Mouse (Mus musculus) megakaryocyte, embryonic 14.5 days (primary cell): ENCODE data around the gene Fgfr2. TPM values are rescaled to one million over a fixed set of nuclear protein-coding genes. Genes with fewer than 3 reads are reported as not detected.

Source experiments
- H3K27me3 ChIP-seq: replicated peaks from 2 replicates; pipeline ENCODE3; 2012; ENCODE audit warnings: inconsistent platforms
- H3K36me3 ChIP-seq: replicated peaks from 2 replicates; pipeline ENCODE3; 2012; ENCODE audit warnings: low read length, inconsistent platforms, mixed read lengths
- H3K4me1 ChIP-seq: 2 replicates; pipeline ENCODE4 v1.6.1; 2012; ENCODE audit warnings: inconsistent platforms
- H3K4me3 ChIP-seq: replicated peaks from 2 replicates; pipeline ENCODE3; 2012; ENCODE audit warnings: moderate library complexity, mild to moderate bottlenecking, inconsistent platforms
- H3K9me3 ChIP-seq: 2 replicates; pipeline ENCODE4 v1.6.1; 2012; ENCODE audit warnings: inconsistent platforms
- FLI1 ChIP-seq: IDR thresholded peaks from 2 replicates; pipeline ENCODE4 v1.6.1; 2012; ENCODE audit warnings: low read length, inconsistent platforms, mixed read lengths
- GATA1 ChIP-seq: IDR thresholded peaks from 3 replicates; pipeline ENCODE4 v1.6.1; 2012; ENCODE audit warnings: mixed read lengths, low read length, inconsistent platforms, borderline replicate concordance
- polyA plus RNA-seq: library from polyadenylated mRNA; stranded (reverse); fragments of >175 nt; gene quantifications from 2 replicates; pipeline ENCODE4 v1.2.3, GENCODE M21; 2012; ENCODE audit warnings: low replicate concordance; ENCODE audit not compliant: insufficient read depth

Fgfr2 gene
- polyA plus RNA-seq, 1 experiment: 0.45 TPM

DNA sequence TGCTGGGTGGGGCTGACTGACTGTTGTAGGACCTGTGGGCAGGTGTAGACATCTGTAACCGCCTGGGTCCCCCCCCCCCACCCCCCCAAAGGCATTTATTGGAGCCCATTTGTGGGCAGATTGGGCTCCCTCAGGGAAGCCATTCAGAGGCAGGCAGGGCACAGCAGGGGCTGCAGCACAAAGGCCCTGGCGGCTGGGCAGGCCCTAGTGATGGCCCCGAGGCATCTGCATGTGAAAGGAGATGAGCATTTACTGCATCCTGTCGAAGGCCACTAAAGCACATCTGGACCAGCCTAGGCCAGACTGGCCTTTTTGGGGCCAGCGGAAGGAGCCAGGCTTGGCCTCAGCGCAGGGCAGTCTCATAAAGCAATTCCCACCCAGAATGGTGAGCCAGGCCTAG is 506.8 kb downstream of the Fgfr2 start:
- no peak for TF ChIP-seq GATA1
- no peak for TF ChIP-seq FLI1
- Histone ChIP-seq H3K27me3 (peaks cover 26% of the 10 kb centered on the region), H3K4me1 (peaks cover 4% of the 10 kb centered on the region), H3K4me3 (no peak overlapping the region), H3K9me3 (0 out of 2 replicates have a peak, but pooled peaks cover 3% of the 10 kb centered on the region), H3K36me3 (no peaks in the 10 kb centered on the region)

DNA sequence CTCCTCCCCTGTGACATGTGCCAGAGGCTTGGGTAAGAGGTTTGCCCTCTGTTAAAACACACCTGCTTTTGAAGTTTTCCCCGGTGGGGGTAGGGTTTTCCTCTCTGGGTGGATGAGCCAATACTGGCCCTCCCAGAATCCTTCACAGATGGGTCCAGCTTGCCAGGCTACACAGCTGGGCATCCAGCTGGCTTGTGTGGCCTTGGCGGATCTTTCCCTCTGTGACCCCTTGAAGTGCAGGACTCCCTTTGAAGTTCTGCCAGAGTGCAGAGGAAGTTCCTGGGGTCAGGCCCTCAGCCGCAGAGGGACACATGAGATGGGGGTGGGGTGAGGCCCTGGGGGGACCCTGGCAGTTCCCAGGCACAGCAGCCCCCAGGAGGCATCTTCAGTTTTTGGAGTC is 507.8 kb downstream of the Fgfr2 start:
- no peaks in the 10 kb centered on the region for H3K36me3 ChIP-seq
- H3K27me3 ChIP-seq: peaks cover 22% of the 10 kb centered on the region
- TF ChIP-seq GATA1 (no peak), FLI1 (no peak)
- H3K4me1 ChIP-seq: peaks cover 15% of the 10 kb centered on the region
- no peaks in the 10 kb centered on the region for H3K9me3 ChIP-seq
- no peak overlapping the region for H3K4me3 ChIP-seq

DNA sequence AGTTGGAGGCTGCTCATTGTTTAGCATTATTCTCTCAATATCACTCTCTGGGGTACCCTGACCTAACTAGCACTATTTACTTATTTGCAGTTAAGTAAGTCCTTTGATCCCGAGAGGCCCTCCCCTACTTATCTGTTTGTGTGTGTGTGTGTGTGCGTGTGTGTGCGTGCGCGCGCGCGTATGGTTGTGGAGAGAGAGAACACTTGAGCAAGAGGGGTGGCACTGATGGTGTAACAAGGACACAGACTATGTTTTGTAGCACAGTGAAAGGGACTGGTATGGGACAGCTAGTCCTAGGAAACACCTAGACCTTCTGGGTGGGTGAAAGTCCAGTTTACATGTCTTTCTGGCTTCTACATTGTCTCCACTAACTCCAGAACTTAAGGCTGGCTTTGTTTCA is 511.6 kb downstream of the Fgfr2 start:
- Histone ChIP-seq H3K4me1 (peaks cover 41% of the 10 kb centered on the region), H3K9me3 (no peaks in the 10 kb centered on the region), H3K27me3 (peaks cover 7% of the 10 kb centered on the region), H3K4me3 (no peak overlapping the region), H3K36me3 (no peaks in the 10 kb centered on the region)
- TF ChIP-seq FLI1: no peak
- TF ChIP-seq GATA1: no peak

DNA sequence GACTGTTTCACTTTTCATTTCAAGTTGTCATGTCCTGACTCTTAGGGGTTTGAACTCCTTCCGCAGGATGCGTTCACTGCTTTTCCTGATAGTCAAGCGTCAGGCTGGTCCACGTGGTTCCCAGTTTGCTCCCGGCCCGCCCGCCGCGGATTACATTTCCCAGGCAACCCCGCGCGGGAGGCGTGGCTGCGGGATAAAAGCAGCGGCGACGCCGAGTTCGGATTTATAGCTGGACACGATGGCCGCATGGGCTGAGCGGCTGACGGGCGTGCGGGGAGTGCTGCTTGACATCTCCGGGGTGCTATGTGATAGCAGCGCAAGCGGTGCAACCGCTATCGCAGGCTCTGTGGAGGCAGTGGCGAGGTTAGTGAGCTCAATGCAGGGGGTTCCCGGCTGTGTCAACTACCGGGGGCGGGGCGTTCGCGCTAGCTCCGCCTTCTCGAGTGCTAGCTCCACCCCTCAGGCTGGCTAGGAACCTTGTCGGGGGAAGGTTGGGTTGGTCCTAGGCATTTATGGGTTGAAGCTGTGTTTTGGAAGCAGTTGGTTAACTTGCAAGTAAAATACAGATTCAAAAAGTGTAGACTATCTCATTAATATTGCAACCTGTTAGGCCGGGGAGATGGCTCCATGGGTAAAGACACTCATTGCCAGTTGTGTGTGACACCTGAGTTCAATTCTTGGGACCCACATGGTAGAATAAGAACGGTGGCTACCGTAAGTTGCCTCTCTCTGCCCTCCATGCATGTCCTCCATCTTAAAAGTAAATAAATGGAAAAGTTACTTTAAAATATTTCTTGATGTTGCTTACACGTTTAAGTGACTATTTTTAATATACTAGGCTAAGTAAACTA is 512.5 kb downstream of the Fgfr2 start, which contains the start of gene Lhpp:
Lhpp (plus strand) TSS at position 171 of the 851 bp plus-strand sequence.
- Histone ChIP-seq H3K4me3 (peak within 1 kb of the TSS; percentile 97), H3K36me3 (no peaks in the 10 kb centered on the region), H3K9me3 (no peaks in the 10 kb centered on the region), H3K4me1 (peaks cover 41% of the 10 kb centered on the region), H3K27me3 (peaks cover 13% of the 10 kb centered on the region)
- no peak for TF ChIP-seq FLI1
- TF ChIP-seq GATA1: no peak

DNA sequence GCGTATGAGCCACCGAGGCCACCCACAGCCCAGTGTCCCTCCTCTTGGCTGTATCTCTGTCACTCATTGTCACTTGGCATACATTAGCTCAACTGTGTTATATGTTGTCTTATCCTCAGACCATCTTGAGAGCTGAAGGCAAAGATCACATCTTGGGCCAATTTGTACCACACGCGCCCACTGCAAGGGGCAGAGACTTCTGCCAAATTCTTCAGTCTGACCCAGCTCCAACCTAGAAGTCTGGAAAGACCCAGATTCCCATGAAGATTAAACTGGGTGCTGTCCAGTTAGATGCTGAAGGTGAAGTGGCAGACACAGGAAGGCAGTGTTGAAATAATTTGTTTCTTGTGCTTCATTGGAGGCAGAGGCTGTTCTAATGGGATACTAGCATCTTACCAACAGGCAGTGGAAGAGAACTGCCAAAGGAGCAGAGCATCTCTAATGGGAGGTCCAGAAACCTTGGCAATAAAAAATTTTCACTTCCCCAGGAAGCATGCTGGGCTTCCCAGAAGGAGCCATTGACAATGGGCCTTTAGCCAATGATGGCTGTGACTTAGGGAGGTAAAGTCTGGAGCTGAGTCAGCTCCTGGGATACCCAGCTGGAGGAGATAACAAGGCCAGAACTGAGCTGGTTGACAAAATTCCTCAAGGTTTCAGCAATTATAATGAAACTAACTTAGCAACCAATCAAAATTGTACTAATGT is 514.7 kb downstream of the Fgfr2 start:
- H3K4me3 ChIP-seq: no peak overlapping the region
- H3K9me3 ChIP-seq: no peaks in the 10 kb centered on the region
- no peak for TF ChIP-seq GATA1
- H3K4me1 ChIP-seq: peaks cover 41% of the 10 kb centered on the region
- no peaks in the 10 kb centered on the region for H3K36me3 ChIP-seq
- H3K27me3 ChIP-seq: peaks cover 29% of the 10 kb centered on the region

DNA sequence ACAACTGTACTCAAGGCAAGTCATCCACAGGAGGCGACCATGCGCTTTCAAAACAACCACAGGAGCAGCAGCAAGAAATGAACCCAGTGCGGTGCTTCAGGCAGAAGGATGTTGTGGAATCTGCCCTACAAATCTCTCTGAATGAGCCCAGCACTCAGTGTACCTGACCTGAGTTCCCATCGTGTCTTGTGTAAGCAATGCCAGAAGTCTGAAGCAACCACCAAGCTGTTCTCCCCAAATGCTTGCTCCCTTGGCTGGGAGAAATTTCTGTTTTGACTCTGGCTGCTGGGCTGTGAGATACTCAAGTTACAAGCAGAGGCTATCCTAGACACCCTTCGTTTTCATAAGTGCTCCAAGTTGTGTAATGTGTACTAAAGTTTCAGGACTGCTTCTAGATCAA is 517.5 kb downstream of the Fgfr2 start:
- Histone ChIP-seq H3K36me3 (no peaks in the 10 kb centered on the region), H3K9me3 (no peaks in the 10 kb centered on the region), H3K27me3 (peaks cover 57% of the 10 kb centered on the region), H3K4me1 (peaks cover 29% of the 10 kb centered on the region), H3K4me3 (no peak overlapping the region)
- TF ChIP-seq GATA1 (no peak), FLI1 (no peak)

DNA sequence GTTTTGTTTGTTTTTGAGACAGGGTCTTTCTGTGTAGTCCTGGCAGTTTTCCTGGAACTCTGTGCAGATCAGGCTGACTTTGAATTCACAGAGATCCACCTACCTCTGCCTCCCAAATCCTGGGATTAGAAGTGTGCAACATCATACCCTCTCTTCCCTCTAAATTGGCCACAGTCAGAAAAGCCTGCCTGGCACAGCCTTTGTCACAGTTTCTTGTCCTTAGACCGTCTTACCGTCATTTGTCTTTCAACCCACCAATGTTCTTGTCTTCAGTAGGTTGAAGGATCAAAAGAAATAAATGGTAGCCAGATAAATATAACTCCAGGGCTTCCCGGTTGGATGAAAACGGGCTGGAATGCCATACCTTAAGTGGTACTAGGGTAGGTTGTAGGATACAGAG is 518.4 kb downstream of the Fgfr2 start:
- Histone ChIP-seq H3K4me1 (peaks cover 28% of the 10 kb centered on the region), H3K27me3 (peaks cover 67% of the 10 kb centered on the region), H3K9me3 (no peaks in the 10 kb centered on the region), H3K36me3 (no peaks in the 10 kb centered on the region), H3K4me3 (no peak overlapping the region)
- TF ChIP-seq GATA1: no peak

DNA sequence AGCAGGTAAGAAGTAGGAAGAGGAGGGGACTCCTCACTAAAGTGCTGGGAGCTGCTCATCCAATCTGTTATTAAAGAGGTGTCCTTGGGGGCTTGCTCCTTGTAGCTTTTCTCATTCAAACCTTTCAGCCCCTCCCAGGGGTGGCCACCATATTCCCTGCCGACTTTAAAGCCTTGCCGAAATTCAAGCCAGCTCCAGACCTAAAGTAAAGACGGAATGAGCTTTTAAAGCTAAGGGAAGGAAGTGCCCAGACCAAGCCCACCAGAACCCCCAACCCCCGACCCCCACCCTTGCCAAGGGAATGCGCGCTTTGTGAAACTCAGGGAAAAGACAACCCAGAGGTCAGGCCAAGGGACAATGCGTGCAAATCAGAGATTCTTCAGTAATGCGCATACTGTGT is 522.2 kb downstream of the Fgfr2 start:
- no peaks in the 10 kb centered on the region for H3K36me3 ChIP-seq
- TF ChIP-seq FLI1: no peak
- TF ChIP-seq GATA1: no peak
- H3K4me3 ChIP-seq: no peak overlapping the region
- no peaks in the 10 kb centered on the region for H3K9me3 ChIP-seq
- H3K4me1 ChIP-seq: peaks cover 40% of the 10 kb centered on the region
- peaks cover 94% of the 10 kb centered on the region for H3K27me3 ChIP-seq

DNA sequence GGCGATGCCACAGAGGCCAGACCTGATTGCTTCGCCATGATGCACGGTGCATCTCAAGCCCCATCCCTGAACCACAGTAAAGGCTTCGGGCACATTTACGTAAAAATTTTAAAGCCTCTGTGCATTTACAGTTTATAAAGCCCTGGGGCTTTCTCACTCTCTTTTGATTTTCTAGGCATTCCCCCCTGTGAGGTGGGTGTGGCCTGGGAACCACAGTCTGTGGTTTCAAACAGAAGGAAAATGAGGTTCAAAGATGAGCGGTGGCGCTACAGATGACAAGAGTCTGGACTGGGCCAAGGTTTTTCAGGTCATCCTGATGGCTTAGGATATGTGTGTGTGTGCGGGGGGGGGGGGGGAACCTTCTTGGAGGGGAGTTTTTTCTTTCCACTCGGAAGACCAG is 523.1 kb downstream of the Fgfr2 start:
- TF ChIP-seq FLI1 (no peak), GATA1 (no peak)
- Histone ChIP-seq H3K4me1 (peaks cover 40% of the 10 kb centered on the region), H3K36me3 (no peaks in the 10 kb centered on the region), H3K27me3 (peaks cover 97% of the 10 kb centered on the region), H3K4me3 (peak overlapping the region; percentile 75), H3K9me3 (no peaks in the 10 kb centered on the region)
